Mouse (Mus musculus): Measurements from ENCODE around the gene Tada3. TPM values are rescaled to one million over a fixed set of nuclear protein-coding genes. Genes with fewer than 3 reads are reported as not detected.

The Tada3 gene
- total RNA-seq (2023), result 10 to 100 TPM; 24.7 to 26.8 TPM

DNA sequence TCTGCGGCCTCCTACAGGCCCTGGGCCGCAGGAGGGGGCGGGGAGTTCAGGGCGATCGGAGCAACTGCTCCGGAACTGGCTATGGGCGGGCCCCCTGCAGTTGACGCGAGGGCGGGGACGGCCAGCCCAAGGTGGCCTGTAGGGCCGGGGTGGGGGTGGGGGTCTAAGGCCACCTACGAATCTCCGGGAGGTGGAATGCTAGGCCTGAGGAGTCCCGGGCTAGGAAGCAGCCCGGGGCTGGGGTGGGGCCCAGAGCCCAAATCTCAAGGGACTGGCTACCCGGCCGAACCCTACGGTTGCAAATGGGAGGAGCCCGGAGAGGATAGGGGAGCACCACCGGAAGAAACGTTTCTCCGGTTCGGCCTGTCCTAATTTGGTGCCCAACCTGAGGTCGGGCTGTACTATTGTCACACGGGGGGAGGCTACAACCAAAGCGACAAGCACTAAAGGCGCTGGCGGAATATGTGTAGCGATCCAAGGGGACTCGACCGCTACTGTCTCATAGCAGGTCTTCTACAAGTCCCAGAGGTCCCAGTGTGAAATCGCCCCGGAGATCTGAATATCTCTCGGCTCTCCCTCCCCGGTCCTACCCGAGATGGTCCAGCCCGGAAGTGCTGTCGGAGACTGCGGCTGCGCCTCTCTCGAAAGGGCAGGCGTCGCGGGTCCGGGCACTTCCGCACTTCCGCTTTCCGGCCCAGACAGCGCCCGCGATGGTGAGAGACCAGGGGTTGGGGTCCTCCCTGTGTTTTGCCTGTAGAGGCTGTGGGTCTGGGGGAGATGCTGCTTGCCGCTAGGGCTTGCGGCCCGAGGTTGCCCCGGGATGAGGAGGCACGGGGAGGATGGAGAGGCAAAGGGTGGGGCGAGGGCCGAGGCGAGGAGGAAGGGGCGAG lies at the start of gene Tada3, which contains the start of gene Arpc4:
TSS of gene Tada3 (minus strand) at position 388 of the 890 bp plus-strand sequence.
TSS of gene Arpc4 (plus strand) at position 620 of the 890 bp plus-strand sequence.

DNA sequence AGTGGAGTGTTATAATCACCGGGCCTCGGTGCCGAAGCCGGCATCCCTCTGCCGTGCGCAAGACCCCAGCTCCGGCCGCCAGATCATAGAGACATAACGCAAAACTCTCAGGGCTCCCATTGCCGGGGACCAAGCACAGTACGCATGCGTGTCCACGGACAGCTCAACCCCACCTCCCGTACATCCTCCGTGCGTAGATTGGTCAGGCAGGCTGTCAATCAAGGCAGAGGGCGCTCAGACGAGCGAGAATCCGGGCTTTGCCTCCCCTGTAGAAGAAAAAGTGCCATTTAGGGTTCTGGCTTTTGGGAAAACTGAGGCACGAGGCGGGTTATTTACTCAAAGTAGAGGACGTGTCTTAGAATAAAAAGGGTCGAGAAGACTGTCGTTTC lies 41.5 kb upstream of the Tada3 start, which contains the start of gene Rpusd3:
TSS of gene Rpusd3 (minus strand) at position 142 of the 389 bp plus-strand sequence.

DNA sequence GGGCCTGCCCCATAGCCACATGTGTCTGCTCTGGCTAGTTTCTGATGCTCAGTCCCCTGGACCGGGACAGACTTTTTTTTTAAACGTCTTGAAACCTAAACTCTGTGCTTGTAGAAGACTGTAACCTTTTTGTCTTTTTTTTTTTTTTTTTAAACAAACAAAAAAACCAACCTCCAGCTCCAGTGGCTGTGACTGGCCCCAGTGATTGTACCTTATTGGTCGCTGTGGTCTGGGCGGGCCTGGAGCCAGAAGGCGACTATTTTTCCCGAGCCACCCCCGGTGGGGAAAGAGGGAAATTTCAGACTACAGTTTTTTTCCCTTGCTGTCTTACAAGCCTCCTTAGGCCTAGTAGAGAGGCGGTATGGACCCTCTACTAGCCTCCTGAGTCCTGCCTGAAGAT lies 11.3 kb upstream of the Tada3 start, which contains the start of gene Ttll3:
TSS of gene Ttll3 (plus strand) at position 301 of the 400 bp plus-strand sequence.

DNA sequence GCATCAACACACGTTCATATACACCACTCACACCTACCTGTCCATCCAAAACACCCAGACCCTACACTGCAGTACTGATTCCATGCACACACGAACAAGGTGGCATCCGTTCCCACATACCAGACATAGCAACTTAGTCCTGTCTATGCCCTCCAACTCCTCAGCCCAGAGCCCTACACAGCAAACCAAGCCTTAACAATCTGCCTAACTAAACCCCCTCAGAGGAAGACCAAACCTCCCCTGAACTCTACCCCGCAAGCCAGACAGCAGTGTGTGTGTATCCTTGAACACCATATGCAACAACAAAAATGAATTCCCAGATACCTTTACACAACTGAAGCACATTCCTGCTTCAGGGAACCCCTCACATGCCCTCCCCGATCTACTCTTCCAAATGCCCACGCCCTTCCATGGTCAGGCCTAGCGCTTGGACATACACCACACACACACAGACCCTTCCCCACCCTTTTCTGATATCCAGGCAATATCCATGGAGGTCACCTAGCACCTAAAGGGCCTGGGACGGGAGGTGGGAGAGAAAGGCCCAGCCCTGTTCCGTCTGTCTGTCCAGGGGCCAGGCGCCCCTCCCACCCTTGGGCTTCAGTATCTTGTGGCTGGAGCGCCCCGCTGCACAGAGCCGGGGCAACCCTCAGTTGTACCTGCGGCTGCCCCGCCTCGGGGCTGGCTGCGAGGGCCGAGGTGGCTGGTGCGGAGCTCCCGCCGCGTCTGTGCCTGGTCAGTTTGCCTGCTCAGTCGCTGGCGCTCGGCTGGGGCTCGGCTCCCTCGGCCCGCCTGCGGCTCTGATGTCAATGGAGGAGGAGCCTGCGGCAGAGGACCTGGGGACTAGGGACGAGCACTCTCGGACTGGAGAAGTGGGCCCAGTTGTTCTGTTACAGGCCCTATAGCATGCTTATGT lies 34.2 kb downstream of the Tada3 start, which contains the start of gene Camk1:
TSS of gene Camk1 (minus strand) at position 808 of the 916 bp plus-strand sequence.

DNA sequence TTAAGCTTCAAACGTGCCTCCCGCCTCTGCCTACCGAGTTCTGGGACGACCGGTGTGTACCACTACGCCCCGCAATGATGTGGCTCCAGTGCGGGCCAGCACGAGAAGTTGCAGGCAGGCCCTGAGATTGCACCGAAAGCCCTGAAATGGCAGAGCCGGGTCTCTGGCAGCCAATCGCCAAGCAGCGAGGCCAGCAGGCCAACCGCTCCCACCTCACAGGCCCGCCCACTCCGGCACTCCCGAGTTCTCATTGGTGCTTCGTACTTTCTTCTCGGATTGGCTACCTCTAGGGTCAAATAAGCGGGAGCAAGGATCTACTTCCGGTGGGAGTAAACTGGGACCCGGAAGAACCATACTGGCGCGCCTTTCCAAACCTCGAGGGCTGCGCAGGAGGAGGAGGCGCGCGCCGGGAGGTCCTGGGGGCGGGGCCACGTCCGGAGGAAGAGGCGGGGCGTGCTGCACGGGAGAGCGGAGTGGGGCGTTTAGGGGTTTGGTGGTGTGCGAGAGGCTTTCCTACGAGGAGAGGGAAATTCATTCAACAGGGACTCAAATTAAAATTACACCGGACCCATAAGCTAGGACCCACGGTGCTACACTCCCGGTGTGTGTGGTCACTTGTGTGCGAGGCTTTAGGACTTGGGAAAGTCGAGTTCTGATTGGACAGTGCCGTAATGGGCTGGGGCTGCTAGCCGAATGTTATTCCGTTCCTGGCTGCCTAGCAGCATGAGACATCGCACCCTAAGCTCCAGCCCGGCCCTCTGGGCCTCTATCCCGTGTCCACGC lies 51.0 kb downstream of the Tada3 start, which contains the start of gene Ogg1:
TSS of gene Ogg1 (plus strand) at position 440 of the 783 bp plus-strand sequence.

Other genes with a start within 250 kb of the Tada3 start
- under 1 TPM; 0.39 to 0.42 TPM for gene Lhfpl4, start 182.5 kb downstream of the Tada3 start, total RNA-seq (2023)
- gene Mtmr14, start 140.0 kb downstream of the Tada3 start, total RNA-seq (2023), result 10 to 100 TPM; 42.1 to 48.3 TPM
- gene Cpne9, start 95.6 kb downstream of the Tada3 start, total RNA-seq (2023), result 1 to 10 TPM in 1 of 2 experiments, under 1 TPM in 1; 0.79 to 2.4 TPM
- 10 to 100 TPM; 82.6 to 87.5 TPM for gene Brpf1, start 70.7 kb downstream of the Tada3 start, total RNA-seq (2023)
- 10 to 100 TPM in 1 of 2 experiments, 1 to 10 TPM in 1; 9.6 to 11.3 TPM for gene Ogg1, start 50.9 kb downstream of the Tada3 start, total RNA-seq (2023)
- gene Camk1, start 33.9 kb downstream of the Tada3 start, total RNA-seq (2023), result 10 to 100 TPM; 28.1 to 30.0 TPM
- 100 to 1,000 TPM; 463 to 492 TPM for gene Arpc4, start 232 bp upstream of the Tada3 start, total RNA-seq (2023)
- 10 to 100 TPM; 35.3 to 42.1 TPM for gene Ttll3, start 11.4 kb upstream of the Tada3 start, total RNA-seq (2023)
- gene Rpusd3, start 41.5 kb upstream of the Tada3 start, total RNA-seq (2023), result 1 to 10 TPM; 1.6 to 3.6 TPM
- not detected for gene Cidec, start 57.9 kb upstream of the Tada3 start, total RNA-seq (2023)
- 10 to 100 TPM; 11.7 to 12.2 TPM for gene Jagn1, start 64.7 kb upstream of the Tada3 start, total RNA-seq (2023)
- gene Il17re, start 80.6 kb upstream of the Tada3 start, total RNA-seq (2023), result not detected
- not detected for gene Il17rc, start 93.5 kb upstream of the Tada3 start, total RNA-seq (2023)
- 1 to 10 TPM; 2.2 to 2.3 TPM for gene Creld1, start 105.4 kb upstream of the Tada3 start, total RNA-seq (2023)
- not detected for gene Prrt3, start 124.0 kb upstream of the Tada3 start, total RNA-seq (2023)
- 10 to 100 TPM; 41.9 to 44.7 TPM for gene Emc3, start 153.8 kb upstream of the Tada3 start, total RNA-seq (2023)
- 10 to 100 TPM; 15.0 to 22.8 TPM for gene Fancd2, start 153.8 kb upstream of the Tada3 start, total RNA-seq (2023)
- not detected for gene Fancd2os, start 222.8 kb upstream of the Tada3 start, total RNA-seq (2023)
- 100 to 1,000 TPM; 121 to 127 TPM for gene Brk1, start 226.9 kb upstream of the Tada3 start, total RNA-seq (2023)
- gene Vhl, start 246.1 kb upstream of the Tada3 start, total RNA-seq (2023), result 10 to 100 TPM; 20.1 to 20.6 TPM

Data from neutrophil, adult 83 days (primary cell).